Comparison of ENCODE assay signal across 10 mouse cellular contexts in the genomic region with DNA sequence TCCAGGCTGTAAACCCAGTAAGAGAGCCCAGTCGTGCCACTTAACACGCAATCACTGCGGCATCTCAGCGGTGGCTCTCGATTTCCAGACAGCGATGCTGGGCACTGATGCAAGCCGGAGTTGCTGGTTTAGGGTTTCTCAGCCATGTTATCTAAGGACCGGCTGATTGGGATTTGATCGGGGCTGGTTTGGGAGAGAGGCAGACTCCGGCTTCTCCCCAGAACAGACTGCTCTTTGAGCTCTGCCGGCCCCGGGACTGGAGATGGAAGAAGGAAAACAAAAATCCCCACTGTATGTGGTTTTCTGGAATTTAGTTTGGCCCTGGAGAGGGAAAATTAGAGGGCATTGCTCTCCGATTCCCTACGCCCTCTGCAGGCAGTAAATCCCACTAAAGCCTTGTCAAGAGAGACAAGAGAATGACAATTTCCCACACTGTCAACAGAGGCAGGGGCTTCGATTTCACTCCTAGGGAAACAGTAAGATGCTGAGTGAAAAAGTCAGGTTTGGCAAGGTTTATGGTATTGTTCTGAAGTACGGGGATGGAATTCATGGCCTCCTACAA. TPM values are rescaled to one million over a fixed set of nuclear protein-coding genes. Genes with fewer than 3 reads are reported as not detected.
DNase-seq lines count a peak whose midpoint lies in the region; ATAC-seq and TF ChIP-seq lines count a peak whose summit lies in the region.
"Had no signal": no experiment of that assay in that cellular context is flagged by ENCODE, and none has a peak within 500 bp of the region (broad histone marks: within the 10 kb centered on the region; RNA-seq: fewer than 3 reads in every experiment).

No protein-coding gene starts in this region.

- WGBS in forebrain, embryonic 14.5 days: 25% methylated on average over 16 of the region's 16 CpGs
- WGBS in kidney, embryonic 15.5 days: 12% methylated on average over 16 of the region's 16 CpGs

- no peaks in the 10 kb centered on the region for H3K27me3 ChIP-seq in ES-Bruce4 (ENCODE audit: control insufficient read depth, insufficient read depth, low read length, poor library complexity, severe bottlenecking)
- H3K27me3 ChIP-seq in forebrain, embryonic 14.5 days (replicated peaks; ENCODE audit: control insufficient read depth, insufficient read depth, low read length): no peaks in the 10 kb centered on the region
- H3K27me3 ChIP-seq in kidney, embryonic 15.5 days: peaks cover 8% of the 10 kb centered on the region; the same call in 1 of the 2 replicates

- TF ChIP-seq POLR2A in ES-Bruce4 (IDR thresholded peaks at IDR 0.05; ENCODE audit: insufficient read depth, low read length): no peak

- peak; percentile 5 for DNase-seq in gastrocnemius, adult 18-20 months (ENCODE audit: low spot score)
- DNase-seq in gastrocnemius, postnatal 36 days: no peak
- DNase-seq in forebrain, embryonic 14.5 days (ENCODE audit: low spot score): peak; percentile 44
- DNase-seq in retina, embryonic 14.5 days (ENCODE audit: low spot score): peak; percentile 29
- no peak for DNase-seq in left cerebral cortex, adult 8-10 months (ENCODE audit: low spot score in 2 of 2)
- no peak for DNase-seq in frontal cortex, postnatal 25 days (ENCODE audit: low spot score in 2 of 2)

- no peak for ATAC-seq in forebrain, embryonic 14.5 days
- ATAC-seq in kidney, embryonic 15.5 days (replicated peaks; ENCODE audit: low FRiP score): peak; percentile 46; the same call in 1 of the 2 replicates

- peak overlapping the region; percentile 71 for H3K9ac ChIP-seq in ES-Bruce4 (ENCODE audit: low read depth, poor library complexity, severe bottlenecking)
- no peak overlapping the region for H3K9ac ChIP-seq in forebrain, embryonic 14.5 days (ENCODE audit: low read length)
- 0 out of 2 replicates have a peak overlapping the region, but pooled peaks have one; percentile 4 for H3K9ac ChIP-seq in kidney, embryonic 15.5 days

- no peaks in the 10 kb centered on the region for H3K36me3 ChIP-seq in ES-Bruce4 (ENCODE audit: control insufficient read depth, insufficient read depth, low read length, poor library complexity, severe bottlenecking)
- no peaks in the 10 kb centered on the region for H3K36me3 ChIP-seq in forebrain, embryonic 14.5 days (ENCODE audit: control insufficient read depth, insufficient read depth, low read length)
- H3K36me3 ChIP-seq in kidney, embryonic 15.5 days: no peaks in the 10 kb centered on the region

- H3K4me3 ChIP-seq in ES-Bruce4 (ENCODE audit: low read depth, low read length): peak overlapping the region; percentile 35
- H3K4me3 ChIP-seq in forebrain, embryonic 14.5 days (ENCODE audit: low read depth, low read length): no peak overlapping the region
- H3K4me3 ChIP-seq in kidney, embryonic 15.5 days (replicated peaks): peak overlapping the region; percentile 26

- H3K9me3 ChIP-seq in ES-Bruce4 (replicated peaks; ENCODE audit: control insufficient read depth, insufficient read depth, low read length, poor library complexity, severe bottlenecking): no peaks in the 10 kb centered on the region
- H3K9me3 ChIP-seq in forebrain, embryonic 14.5 days (replicated peaks; ENCODE audit: control insufficient read depth, low read length): no peaks in the 10 kb centered on the region
- H3K9me3 ChIP-seq in kidney, embryonic 15.5 days (replicated peaks): no peaks in the 10 kb centered on the region

- peak overlapping the region; percentile 18; the same call in 1 of the 2 replicates for H3K4me2 ChIP-seq in forebrain, embryonic 14.5 days (ENCODE audit: low read length)
- peak overlapping the region; percentile 61 for H3K4me2 ChIP-seq in kidney, embryonic 15.5 days

- peaks cover 2% of the 10 kb centered on the region for H3K4me1 ChIP-seq in ES-Bruce4 (ENCODE audit: control insufficient read depth, insufficient read depth, low read length)
- H3K4me1 ChIP-seq in forebrain, embryonic 14.5 days (ENCODE audit: control insufficient read depth, insufficient read depth, low read length): no peaks in the 10 kb centered on the region
- H3K4me1 ChIP-seq in kidney, embryonic 15.5 days: peaks cover 12% of the 10 kb centered on the region

- H3K27ac ChIP-seq in ES-Bruce4 (ENCODE audit: insufficient read depth, low read length): no peak overlapping the region
- no peak overlapping the region for H3K27ac ChIP-seq in forebrain, embryonic 14.5 days (ENCODE audit: low read depth, low read length)
- no peak overlapping the region for H3K27ac ChIP-seq in kidney, embryonic 15.5 days

- intact Hi-C loops in gastrocnemius, postnatal 36 days (cut with DNase I): no loop called here

- TF ChIP-seq EP300 in ES-Bruce4 (IDR thresholded peaks at IDR 0.05; ENCODE audit: insufficient read depth, low read depth, low read length): no peak

- TF ChIP-seq CTCF in ES-Bruce4 (IDR thresholded peaks at IDR 0.05; ENCODE audit: low read depth, low read length): no peak

RNA-seq across cellular contexts. Expression of a gene that starts 8.5 kb away (rescaled TPM):
- total RNA-seq in gastrocnemius, adult 18-20 months (2021): 1 to 10 TPM in 1 of 2 experiments, under 1 TPM in 1; 0.98 to 1.1 TPM
- total RNA-seq in gastrocnemius, postnatal 36 days (2021): 1 to 10 TPM in 1 of 2 experiments, under 1 TPM in 1; 0.99 to 1.7 TPM
- polyA plus RNA-seq in ES-Bruce4 (2011; ENCODE audit: insufficient read depth, insufficient read length, low read depth, missing spikeins): 15.7 and 18.6 TPM in 2 replicates
- not detected in 2 replicates for polyA plus RNA-seq in forebrain, embryonic 14.5 days (2014; fragmentation: Nextera tagmentation; extraction: Ambion mirVana)
- polyA plus RNA-seq in kidney, embryonic 15.5 days (2015; fragmentation: Nextera tagmentation; extraction: Ambion mirVana): 2.2 and 2.6 TPM in 2 replicates
- under 1 TPM; 0.51 to 0.94 (median 0.70) TPM for total RNA-seq in left cerebral cortex, adult 8-10 months (2022)
- total RNA-seq: common myeloid progenitor, adult 5-6 weeks had no signal

RNA-seq across cellular contexts. Expression of a gene that starts 8.7 kb away (rescaled TPM):
- total RNA-seq in gastrocnemius, adult 18-20 months (2021): not detected
- total RNA-seq in gastrocnemius, postnatal 36 days (2021): not detected
- not detected in 2 replicates for polyA plus RNA-seq in ES-Bruce4 (2011; ENCODE audit: insufficient read depth, insufficient read length, low read depth, missing spikeins)
- not detected in 2 replicates for polyA plus RNA-seq in forebrain, embryonic 14.5 days (2014; fragmentation: Nextera tagmentation; extraction: Ambion mirVana)
- polyA plus RNA-seq in kidney, embryonic 15.5 days (2015; fragmentation: Nextera tagmentation; extraction: Ambion mirVana): 0.52 and 0.81 TPM in 2 replicates
- not detected for total RNA-seq in left cerebral cortex, adult 8-10 months (2022)
- total RNA-seq: common myeloid progenitor, adult 5-6 weeks; liver, adult 2 months had no signal
- polyA plus RNA-seq: liver, adult 2 months had no signal

Comparison
In these comparisons a context has a peak if more than half of its experiments do, and no peak if none do; other contexts are left out.
1. DNase-seq: peak in gastrocnemius, adult 18-20 months (single experiment), forebrain, embryonic 14.5 days (single experiment) and retina, embryonic 14.5 days (single experiment); none in gastrocnemius, postnatal 36 days (0 of 2), left cerebral cortex, adult 8-10 months (0 of 2) and frontal cortex, postnatal 25 days (0 of 2).